Mouse (Mus musculus): Measurements from ENCODE around the gene Nisch. TPM values are rescaled to one million over a fixed set of nuclear protein-coding genes. Genes with fewer than 3 reads are reported as not detected.
A peak's percentile ranks its signal among the peaks of the same experiment; 100 is the strongest.

Gene Nisch
- total RNA-seq, 1 experiment: 169 TPM

- Histone ChIP-seq H3K4me3 (ENCODE audit: insufficient read depth in 1 of 2, low read depth in 1 of 2, low read length in 2 of 2, poor library complexity in 1 of 2, severe bottlenecking in 1 of 2) (no peak overlapping the region), H3K4me1 (ENCODE audit: control insufficient read depth in 2 of 2, insufficient read depth in 2 of 2, low read length in 2 of 2, poor library complexity in 1 of 2) (peaks cover 0 to 12% of the 10 kb centered on the region in 2 experiments; a peak in 1 of 4 replicates), H3K27ac (ENCODE audit: insufficient read depth, low read depth, low read length, poor library complexity, severe bottlenecking) (no peak overlapping the region), H3K9me3 (ENCODE audit: control insufficient read depth, insufficient read depth, low read depth, low read length) (no peaks in the 10 kb centered on the region), H3K9ac (ENCODE audit: insufficient read depth, low read depth, low read length, poor library complexity, severe bottlenecking) (no peak overlapping the region), H3K36me3 (ENCODE audit: control insufficient read depth, insufficient read depth, low read length, poor library complexity, severe bottlenecking) (peaks cover 77% of the 10 kb centered on the region)
- in situ Hi-C loops (cut with MboI; ENCODE audit: low sequenced_read_pairs in 2 of 2, unreplicated experiment in 2 of 2): no loop called here
- TF ChIP-seq HCFC1 (IDR thresholded peaks at IDR 0.05; ENCODE audit: borderline replicate concordance, insufficient read depth, low read length) (no peak), ZC3H11A (IDR thresholded peaks at IDR 0.05; ENCODE audit: borderline replicate concordance, low read depth, low read length) (no peak), MAFK (IDR thresholded peaks at IDR 0.05; ENCODE audit: insufficient read depth, low read depth, low read length) (no peak), ZNF384 (IDR thresholded peaks at IDR 0.05; ENCODE audit: low read depth, low read length) (no peak), CHD2 (IDR thresholded peaks at IDR 0.05; ENCODE audit: low read depth, low read length) (no peak)
- DNase-seq (ENCODE audit: low read depth, low spot score): no peak
These were observed 36.9 kb downstream of the Nisch start for GRCm38 (mm10) chr14:31179677-31180365.

GRCm38 (mm10) chr14:31177715-31178114 lies 39.0 kb downstream of the Nisch start:
- in situ Hi-C loops (cut with MboI; ENCODE audit: low sequenced_read_pairs in 2 of 2, unreplicated experiment in 2 of 2): no loop called here
- Histone ChIP-seq H3K27ac (ENCODE audit: insufficient read depth, low read depth, low read length, poor library complexity, severe bottlenecking) (no peak overlapping the region), H3K9ac (ENCODE audit: insufficient read depth, low read depth, low read length, poor library complexity, severe bottlenecking) (no peak overlapping the region), H3K9me3 (ENCODE audit: control insufficient read depth, insufficient read depth, low read depth, low read length) (no peaks in the 10 kb centered on the region), H3K4me1 (ENCODE audit: control insufficient read depth in 2 of 2, insufficient read depth in 2 of 2, low read length in 2 of 2, poor library complexity in 1 of 2) (peaks cover 0 to 12% of the 10 kb centered on the region in 2 experiments; a peak in 1 of 4 replicates), H3K36me3 (ENCODE audit: control insufficient read depth, insufficient read depth, low read length, poor library complexity, severe bottlenecking) (peaks cover 78% of the 10 kb centered on the region), H3K4me3 (ENCODE audit: insufficient read depth in 1 of 2, low read depth in 1 of 2, low read length in 2 of 2, poor library complexity in 1 of 2, severe bottlenecking in 1 of 2) (no peak overlapping the region)
- DNase-seq (ENCODE audit: low read depth, low spot score): no peak
- TF ChIP-seq MAFK (IDR thresholded peaks at IDR 0.05; ENCODE audit: insufficient read depth, low read depth, low read length) (no peak), HCFC1 (IDR thresholded peaks at IDR 0.05; ENCODE audit: borderline replicate concordance, insufficient read depth, low read length) (no peak), ZC3H11A (IDR thresholded peaks at IDR 0.05; ENCODE audit: borderline replicate concordance, low read depth, low read length) (no peak), CHD2 (IDR thresholded peaks at IDR 0.05; ENCODE audit: low read depth, low read length) (no peak), ZNF384 (IDR thresholded peaks at IDR 0.05; ENCODE audit: low read depth, low read length) (no peak)

GRCm38 (mm10) chr14:31177287-31177686 lies 39.5 kb downstream of the Nisch start:
- no peak overlapping the region for H3K27ac ChIP-seq (ENCODE audit: insufficient read depth, low read depth, low read length, poor library complexity, severe bottlenecking)
- H3K4me3 ChIP-seq (ENCODE audit: insufficient read depth in 1 of 2, low read depth in 1 of 2, low read length in 2 of 2, poor library complexity in 1 of 2, severe bottlenecking in 1 of 2): peak overlapping the region in 1 of 2 experiments; percentile 42; a peak in 3 of 4 replicates
- H3K4me1 ChIP-seq (ENCODE audit: control insufficient read depth in 2 of 2, insufficient read depth in 2 of 2, low read length in 2 of 2, poor library complexity in 1 of 2): peaks cover 0 to 14% of the 10 kb centered on the region in 2 experiments; a peak in 1 of 4 replicates
- no peaks in the 10 kb centered on the region for H3K9me3 ChIP-seq (ENCODE audit: control insufficient read depth, insufficient read depth, low read depth, low read length)
- H3K9ac ChIP-seq (ENCODE audit: insufficient read depth, low read depth, low read length, poor library complexity, severe bottlenecking): peak overlapping the region; percentile 38
- DNase-seq (ENCODE audit: low read depth, low spot score): no peak
- peaks cover 78% of the 10 kb centered on the region for H3K36me3 ChIP-seq (ENCODE audit: control insufficient read depth, insufficient read depth, low read length, poor library complexity, severe bottlenecking)
- in situ Hi-C loops (cut with MboI; ENCODE audit: low sequenced_read_pairs in 2 of 2, unreplicated experiment in 2 of 2): no loop called here
- TF ChIP-seq HCFC1 (IDR thresholded peaks at IDR 0.05; ENCODE audit: borderline replicate concordance, insufficient read depth, low read length) (no peak), MAFK (IDR thresholded peaks at IDR 0.05; ENCODE audit: insufficient read depth, low read depth, low read length) (no peak)

GRCm38 (mm10) chr14:31173537-31173936 lies 43.2 kb downstream of the Nisch start:
- peaks cover 69% of the 10 kb centered on the region for H3K36me3 ChIP-seq (ENCODE audit: control insufficient read depth, insufficient read depth, low read length, poor library complexity, severe bottlenecking)
- peaks cover 0 to 15% of the 10 kb centered on the region in 2 experiments; a peak in 1 of 4 replicates for H3K4me1 ChIP-seq (ENCODE audit: control insufficient read depth in 2 of 2, insufficient read depth in 2 of 2, low read length in 2 of 2, poor library complexity in 1 of 2)
- no peak overlapping the region for H3K9ac ChIP-seq (ENCODE audit: insufficient read depth, low read depth, low read length, poor library complexity, severe bottlenecking)
- in situ Hi-C loops (cut with MboI; ENCODE audit: low sequenced_read_pairs in 2 of 2, unreplicated experiment in 2 of 2): no loop called here
- no peaks in the 10 kb centered on the region for H3K9me3 ChIP-seq (ENCODE audit: control insufficient read depth, insufficient read depth, low read depth, low read length)
- H3K27ac ChIP-seq (ENCODE audit: insufficient read depth, low read depth, low read length, poor library complexity, severe bottlenecking): no peak overlapping the region
- TF ChIP-seq MAFK (IDR thresholded peaks at IDR 0.05; ENCODE audit: insufficient read depth, low read depth, low read length) (no peak), ZC3H11A (IDR thresholded peaks at IDR 0.05; ENCODE audit: borderline replicate concordance, low read depth, low read length) (no peak), CHD2 (IDR thresholded peaks at IDR 0.05; ENCODE audit: low read depth, low read length) (no peak), HCFC1 (IDR thresholded peaks at IDR 0.05; ENCODE audit: borderline replicate concordance, insufficient read depth, low read length) (no peak), ZNF384 (IDR thresholded peaks at IDR 0.05; ENCODE audit: low read depth, low read length) (no peak)
- no peak overlapping the region for H3K4me3 ChIP-seq (ENCODE audit: insufficient read depth in 1 of 2, low read depth in 1 of 2, low read length in 2 of 2, poor library complexity in 1 of 2, severe bottlenecking in 1 of 2)
- no peak for DNase-seq (ENCODE audit: low read depth, low spot score)

All from ES-E14 (cell line).